Mouse (Mus musculus) heart, adult 2 months (tissue): ENCODE results near the gene Kank2. TPM values are rescaled to one million over a fixed set of nuclear protein-coding genes. Genes with fewer than 3 reads are reported as not detected.

Experiments used
- DNase-seq, 2 experiments: peaks; one replicate each; pipeline ENCODE4 v3.0.0; 2021
- H3K27ac ChIP-seq: fragments of 200-600 bp; 2 replicates; pipeline ENCODE4 v1.8.1; 2022
- H3K27me3 ChIP-seq: fragments of 200-500 bp; 2 replicates; pipeline ENCODE4 v1.6.1; 2012; ENCODE audit warnings: mild to moderate bottlenecking, low read length, inconsistent platforms, mixed read lengths; ENCODE audit not compliant: control insufficient read depth, insufficient read depth
- H3K36me3 ChIP-seq: fragments of 200-500 bp; 2 replicates; pipeline ENCODE4 v1.6.1; 2012; ENCODE audit warnings: low read length, inconsistent platforms; ENCODE audit not compliant: control insufficient read depth, insufficient read depth
- H3K4me1 ChIP-seq: fragments of 200-500 bp; 2 replicates; pipeline ENCODE4 v1.6.1; 2011; ENCODE audit warnings: low read length; ENCODE audit not compliant: control insufficient read depth, insufficient read depth
- H3K4me3 ChIP-seq: fragments of 200-600 bp; 2 replicates; pipeline ENCODE4 v1.8.1; 2022
- H3K79me2 ChIP-seq: fragments of 200-500 bp; replicated peaks from 2 replicates; pipeline ENCODE4 v1.6.1; 2012; ENCODE audit warnings: mild to moderate bottlenecking, inconsistent platforms, low read length, moderate library complexity, mixed read lengths; ENCODE audit not compliant: control insufficient read depth, insufficient read depth
- H3K9ac ChIP-seq: fragments of 200-500 bp; 2 replicates; pipeline ENCODE4 v1.6.1; 2012; ENCODE audit warnings: low read depth, mild to moderate bottlenecking, control low read depth, inconsistent platforms, low read length, mixed read lengths
- CTCF ChIP-seq: fragments of 200-600 bp; IDR thresholded peaks from 2 replicates; pipeline ENCODE4 v1.8.1; 2022; ENCODE audit warnings: antibody characterized with exemption, mild to moderate bottlenecking, moderate library complexity
- EP300 ChIP-seq: fragments of 200-500 bp; IDR thresholded peaks from 2 replicates; pipeline ENCODE4 v1.6.1; 2011; ENCODE audit warnings: low read depth, low read length, control low read depth; ENCODE audit not compliant: insufficient read depth
- POLR2A ChIP-seq: fragments of 200-500 bp; IDR thresholded peaks from 2 replicates; pipeline ENCODE4 v1.6.1; 2011; ENCODE audit warnings: mild to moderate bottlenecking, low read depth, low read length, control low read depth; ENCODE audit not compliant: insufficient read depth
- WGBS: fragments of 180-500 bp; shearing (Covaris S2); methylation state at CpG from one replicate; pipeline ENCODE4 v1.1.7; 2018; 5-methylcytosine and 5-hydroxymethylcytosine counted together
- intact Hi-C: fragments of 180-260 bp; cut with DNase I; formaldehyde crosslinking; loops from one replicate; pipeline ENCODE4 v1.15.1; 2025
- polyA plus RNA-seq: library from polyadenylated mRNA; depleted of rRNA; stranded (reverse); fragments of >200 nt; gene quantifications from 2 replicates; pipeline ENCODE4 v1.2.3, GENCODE M21; 2012
- total RNA-seq, 2 experiments: library from RNA; stranded (reverse); gene quantifications; 2 replicates each; pipeline ENCODE4 v1.2.3; 2021

The Kank2 gene
- total and polyA plus RNA-seq, 3 experiments = 45.3 to 62.9 (median 57.3) TPM

- Histone ChIP-seq H3K79me2 (no peaks in the 10 kb centered on the region), H3K4me3 (no peak overlapping the region), H3K9ac (peak overlapping the region; percentile 41), H3K4me1 (peaks cover 25% of the 10 kb centered on the region), H3K27ac (peak overlapping the region; percentile 72), H3K27me3 (no peaks in the 10 kb centered on the region), H3K36me3 (peaks cover 26% of the 10 kb centered on the region)
- TF ChIP-seq POLR2A (no peak), CTCF (no peak), EP300 (no peak)
- intact Hi-C loops = no loop called here
- no peak for DNase-seq
- 34% methylated on average over 6 of the region's 6 CpGs for whole genome bisulfite sequencing
Measured at GRCm38 (mm10) chr9:21843086-21843485, 44.5 kb upstream of the Kank2 start.

- no peak overlapping the region for H3K4me3 ChIP-seq
- no peaks in the 10 kb centered on the region for H3K27me3 ChIP-seq
- intact Hi-C loops = no loop called here
- TF ChIP-seq CTCF (no peak), EP300 (no peak), POLR2A (no peak; the same call in 1 of the 2 replicates)
- H3K9ac ChIP-seq = peak overlapping the region; percentile 41
- no peaks in the 10 kb centered on the region for H3K79me2 ChIP-seq
- peaks cover 20% of the 10 kb centered on the region for H3K4me1 ChIP-seq
- DNase-seq = peak; percentile 73 to 82
- peaks cover 26% of the 10 kb centered on the region for H3K36me3 ChIP-seq
- WGBS = 17% methylated on average over 5 of the region's 5 CpGs
- peak overlapping the region; percentile 72 for H3K27ac ChIP-seq
Measured at GRCm38 (mm10) chr9:21842391-21842790, 43.8 kb upstream of the Kank2 start.

GRCm38 (mm10) chr9:21841340-21841739 is 42.8 kb upstream of the Kank2 start:
- H3K4me3 ChIP-seq = no peak overlapping the region
- TF ChIP-seq CTCF = no peak
- TF ChIP-seq EP300 = no peak
- no peak for TF ChIP-seq POLR2A
- peak in 1 of 2 experiments; percentile 16 for DNase-seq
- intact Hi-C loops = no loop called here
- H3K4me1 ChIP-seq = peaks cover 16% of the 10 kb centered on the region
- H3K27me3 ChIP-seq = no peaks in the 10 kb centered on the region
- H3K9ac ChIP-seq = no peak overlapping the region
- H3K36me3 ChIP-seq = peaks cover 24% of the 10 kb centered on the region
- H3K79me2 ChIP-seq = no peaks in the 10 kb centered on the region
- H3K27ac ChIP-seq = peak overlapping the region; percentile 59
- 84% methylated on average over 6 of the region's 6 CpGs for WGBS

GRCm38 (mm10) chr9:21840115-21840787 is 41.7 kb upstream of the Kank2 start:
- Histone ChIP-seq H3K27me3 (no peaks in the 10 kb centered on the region), H3K27ac (peak overlapping the region; percentile 59), H3K9ac (no peak overlapping the region), H3K4me1 (peaks cover 10% of the 10 kb centered on the region), H3K79me2 (no peaks in the 10 kb centered on the region), H3K4me3 (no peak overlapping the region), H3K36me3 (peaks cover 15% of the 10 kb centered on the region)
- peak; percentile 37 to 66 for DNase-seq
- peak; percentile 40; the same call in 1 of the 2 replicates for TF ChIP-seq EP300
- TF ChIP-seq POLR2A = no peak
- peak; percentile 87 for TF ChIP-seq CTCF
- 55% methylated on average over 8 of the region's 8 CpGs for WGBS
- intact Hi-C loops = loop anchor here (1.0 kb wide), 1 partner anchor 31 kb away; no protein-coding TSS in a partner anchor

GRCm38 (mm10) chr9:21837690-21838089 is 39.1 kb upstream of the Kank2 start:
- intact Hi-C loops = no loop called here
- no peak for DNase-seq
- Histone ChIP-seq H3K79me2 (no peaks in the 10 kb centered on the region), H3K27ac (no peak overlapping the region), H3K36me3 (peaks cover 1% of the 10 kb centered on the region; the same call in 1 of the 2 replicates), H3K4me3 (no peak overlapping the region), H3K4me1 (peaks cover 1% of the 10 kb centered on the region), H3K27me3 (no peaks in the 10 kb centered on the region), H3K9ac (no peak overlapping the region)
- no peak for TF ChIP-seq POLR2A
- TF ChIP-seq EP300 = no peak
- TF ChIP-seq CTCF = no peak
- 96% methylated on average over 2 of the region's 2 CpGs for WGBS

- Histone ChIP-seq H3K4me3 (no peak within 1 kb of the TSS), H3K36me3 (no peaks in the 10 kb centered on the region)
- 88% methylated on average over 15 of the region's 15 CpGs for WGBS
Measured at GRCm38 (mm10) chr9:21835258-21835912, 36.8 kb upstream of the Kank2 start, which contains the start of gene Angptl8. Angptl8 (plus strand) TSS chr9:21835510.

More at GRCm38 (mm10) chr9:21835258-21835912, 36.8 kb upstream of the Kank2 start, which contains the start of gene Angptl8:
- intact Hi-C loops = no loop called here
- no peaks in the 10 kb centered on the region for H3K79me2 ChIP-seq
- no peak within 1 kb of the TSS for H3K27ac ChIP-seq
- H3K27me3 ChIP-seq = no peaks in the 10 kb centered on the region
- DNase-seq = peak; percentile 76 to 78
- TF ChIP-seq EP300 = no peak
- no peak for TF ChIP-seq POLR2A
- no peak for TF ChIP-seq CTCF
- no peak within 1 kb of the TSS for H3K9ac ChIP-seq
- H3K4me1 ChIP-seq = no peaks in the 10 kb centered on the region; the same call in 1 of the 2 replicates
